Mouse (Mus musculus): Measurements from ENCODE around the gene Celsr2. TPM values are rescaled to one million over a fixed set of nuclear protein-coding genes. Genes with fewer than 3 reads are reported as not detected.

Celsr2 gene
- total RNA-seq (2023), result 10.1 TPM

DNA sequence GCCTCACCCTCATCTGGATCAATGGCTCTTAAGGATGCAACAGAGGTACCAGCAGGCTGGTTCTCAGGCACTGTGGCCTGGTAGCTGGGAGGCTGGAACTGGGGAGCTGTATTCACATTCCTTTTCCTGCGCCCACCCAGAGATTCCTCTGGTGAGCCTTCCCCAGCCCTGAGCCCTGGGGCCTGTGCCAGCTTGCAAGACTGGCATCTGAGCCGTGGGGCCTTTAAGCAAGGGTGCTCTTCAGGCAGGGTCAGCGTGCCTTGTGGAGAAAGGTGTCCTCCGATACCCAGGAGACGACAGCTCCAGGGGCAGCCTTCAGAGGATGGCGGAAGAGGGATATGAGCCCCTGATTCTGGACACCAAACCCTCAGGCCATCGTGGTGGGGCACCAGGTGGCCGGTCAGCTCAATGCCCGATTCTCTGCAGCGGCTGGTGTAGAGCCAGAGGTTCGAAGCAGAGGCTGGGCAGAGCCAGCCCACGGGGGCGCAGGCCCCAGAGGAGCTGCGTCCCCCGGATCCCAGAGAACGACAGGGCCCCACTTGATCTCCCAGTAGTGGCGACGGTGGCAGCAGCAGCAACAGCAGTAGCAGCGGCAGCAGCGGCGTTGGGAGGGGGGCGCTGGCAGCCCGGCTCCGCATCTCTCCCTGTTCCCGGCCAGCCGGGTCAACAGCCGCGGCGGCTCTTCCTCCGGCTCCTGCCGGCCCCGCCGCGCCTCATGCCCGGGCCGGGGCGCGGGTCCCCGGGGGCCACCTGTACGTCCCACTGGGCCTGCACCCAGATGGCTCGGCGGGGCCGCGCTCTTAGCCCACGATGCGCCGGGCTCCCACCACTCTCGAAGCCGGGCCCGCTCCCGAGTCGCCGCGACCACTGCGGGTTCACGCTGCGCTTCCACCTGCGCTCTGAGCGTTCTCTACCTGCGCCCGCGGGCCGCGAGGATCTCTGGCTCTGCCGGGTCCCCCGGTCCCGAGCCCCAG is at the start of gene Celsr2:
TSS of gene Celsr2 (minus strand) at position 696 of the 974 bp plus-strand sequence.

DNA sequence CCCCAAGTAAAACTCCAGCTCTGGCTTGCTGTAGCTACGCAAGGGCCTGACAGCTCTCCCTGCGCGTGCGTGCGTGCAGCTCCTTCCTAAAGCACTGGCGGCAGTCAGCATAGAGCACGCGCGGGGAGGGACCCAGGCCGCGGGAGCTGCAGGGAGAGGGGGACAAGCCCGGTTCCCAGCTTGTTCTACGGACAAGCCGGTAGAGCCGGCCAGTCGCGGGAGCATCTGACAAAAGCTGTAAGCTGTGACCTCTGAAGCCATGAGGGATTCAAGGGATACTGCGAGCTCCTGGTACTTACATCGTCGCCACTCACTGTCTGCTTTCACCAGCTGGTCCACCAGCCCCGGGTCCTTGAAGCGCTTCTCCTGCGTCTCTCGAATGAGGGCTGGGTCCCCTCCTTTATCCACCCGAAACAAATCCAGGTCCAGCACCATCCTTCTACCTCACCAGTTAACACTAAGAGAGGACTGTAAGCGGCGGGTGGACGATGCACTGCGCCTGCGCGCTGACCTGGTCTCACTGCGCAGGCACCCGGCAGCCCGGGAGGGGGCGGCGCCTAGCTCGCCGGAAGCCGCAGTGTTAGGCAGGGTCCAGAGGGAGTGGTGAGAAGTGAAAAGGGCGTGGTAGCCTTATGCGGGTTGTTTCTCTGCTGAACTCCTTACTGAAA is 29.5 kb upstream of the Celsr2 start, which contains the start of gene Sars:
TSS of gene Sars (minus strand) at position 512 of the 668 bp plus-strand sequence.

DNA sequence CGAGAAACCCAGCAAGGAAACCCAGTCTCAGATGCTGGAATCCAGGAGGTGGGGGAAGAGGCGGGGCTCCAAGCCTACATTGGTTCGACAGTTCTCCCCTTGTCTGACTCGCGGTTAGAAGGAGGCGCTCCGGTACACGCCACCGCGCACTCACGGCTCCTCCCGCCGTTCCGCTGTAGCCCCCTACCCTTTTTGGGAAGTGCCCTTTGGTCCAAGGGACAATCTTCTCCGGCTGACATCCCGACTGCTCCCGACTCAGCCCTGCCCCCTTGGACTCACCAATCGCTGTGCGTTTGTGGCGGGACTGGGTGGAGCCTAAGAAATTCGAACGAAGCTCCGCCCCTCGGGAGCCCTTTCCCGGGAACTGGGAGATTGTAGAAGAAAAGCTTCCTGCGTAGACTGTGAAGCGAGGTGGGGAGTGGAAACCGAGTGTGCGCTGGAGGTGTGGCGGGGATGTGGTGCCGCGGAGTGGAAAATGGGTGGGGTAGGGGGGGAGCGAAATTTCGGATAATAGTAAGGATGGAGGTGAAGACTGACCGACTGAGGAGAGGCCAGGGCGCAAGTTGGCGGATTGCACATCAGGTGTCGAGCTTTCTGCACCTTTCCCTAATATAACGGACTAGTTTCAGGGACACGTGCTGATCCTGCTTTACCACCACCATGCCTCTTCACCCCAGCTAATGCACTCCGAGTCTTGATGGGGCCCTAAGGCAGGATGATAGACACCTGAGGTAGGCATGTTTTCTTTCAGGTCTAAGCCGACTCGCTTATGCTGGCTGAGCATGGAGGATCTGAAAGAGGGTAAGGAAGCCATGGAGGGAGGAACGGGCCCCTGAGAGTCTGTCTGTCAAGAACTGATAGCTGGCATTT is 31.6 kb downstream of the Celsr2 start, which contains the start of gene Psrc1:
TSS of gene Psrc1 (plus strand) at position 355 of the 870 bp plus-strand sequence.

DNA sequence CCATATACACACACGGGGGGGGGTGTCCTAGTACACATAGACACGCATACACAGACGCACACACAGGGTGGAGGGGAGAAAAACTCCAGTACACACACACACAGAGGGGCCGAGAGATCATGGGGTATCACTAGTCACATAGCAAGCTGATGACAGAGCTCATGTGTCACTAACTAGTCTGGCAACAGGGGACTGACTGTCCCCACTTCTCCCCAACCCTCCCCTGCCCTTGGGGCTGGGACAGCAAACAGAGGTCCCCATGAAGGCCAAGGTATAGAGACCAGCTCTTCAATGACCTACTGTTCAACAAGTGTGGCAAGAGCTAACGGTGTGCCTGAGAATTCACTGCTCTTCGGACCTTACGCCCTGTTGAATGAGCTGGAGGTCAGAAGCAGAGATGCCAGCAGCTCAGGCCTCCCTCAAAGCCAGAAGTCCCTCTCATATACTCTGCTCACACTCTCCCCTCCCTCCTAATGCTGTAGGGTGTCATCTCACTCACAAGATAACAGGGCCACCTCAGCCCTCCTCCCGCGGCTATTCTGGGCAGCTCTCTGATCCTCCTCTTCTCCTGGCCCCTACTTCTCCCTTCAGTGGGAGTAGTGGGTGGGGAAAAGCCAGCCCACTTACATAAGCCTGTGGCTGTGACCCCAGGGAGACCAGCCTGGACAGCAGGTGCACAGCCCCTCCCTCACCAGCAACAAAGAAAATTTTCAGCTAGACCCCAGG is 50.9 kb downstream of the Celsr2 start, which contains the start of gene Mybphl:
TSS of gene Mybphl (plus strand) at position 642 of the 726 bp plus-strand sequence.

Other genes with a start within 250 kb of the Celsr2 start
- 1.8 TPM for gene Amigo1, start 229.2 kb downstream of the Celsr2 start, total RNA-seq (2023)
- gene Cyb561d1, start 214.3 kb downstream of the Celsr2 start, total RNA-seq (2023), result 30.4 TPM
- gene Atxn7l2, start 204.6 kb downstream of the Celsr2 start, total RNA-seq (2023), result 44.7 TPM
- not detected for gene Sypl2, start 188.9 kb downstream of the Celsr2 start, total RNA-seq (2023)
- 29.1 TPM for gene Psma5, start 158.6 kb downstream of the Celsr2 start, total RNA-seq (2023)
- gene Sort1, start 131.5 kb downstream of the Celsr2 start, total RNA-seq (2023), result 1.1 TPM
- not detected for gene Mybphl, start 50.6 kb downstream of the Celsr2 start, total RNA-seq (2023)
- not detected for gene Psrc1, start 31.7 kb downstream of the Celsr2 start, total RNA-seq (2023)
- gene Sars, start 29.7 kb upstream of the Celsr2 start, total RNA-seq (2023), result 147 TPM
- not detected for gene 1700013F07Rik, start 118.6 kb upstream of the Celsr2 start, total RNA-seq (2023)
- gene 5330417C22Rik, start 121.0 kb upstream of the Celsr2 start, total RNA-seq (2023), result 0.09 TPM
- gene Tmem167b, start 146.9 kb upstream of the Celsr2 start, total RNA-seq (2023), result 45.3 TPM
- 21.1 TPM for gene Taf13, start 156.1 kb upstream of the Celsr2 start, total RNA-seq (2023)
- 15.5 TPM for gene Wdr47, start 175.7 kb upstream of the Celsr2 start, total RNA-seq (2023)
- 36.3 TPM for gene Clcc1, start 238.4 kb upstream of the Celsr2 start, total RNA-seq (2023)